Mouse (Mus musculus): ENCODE measurements around the gene Dda1. TPM values are rescaled to one million over a fixed set of nuclear protein-coding genes. Genes with fewer than 3 reads are reported as not detected.

Gene Dda1
- total and polyA plus RNA-seq, 2 experiments from 2014 or later: 195 to 241 TPM

DNA sequence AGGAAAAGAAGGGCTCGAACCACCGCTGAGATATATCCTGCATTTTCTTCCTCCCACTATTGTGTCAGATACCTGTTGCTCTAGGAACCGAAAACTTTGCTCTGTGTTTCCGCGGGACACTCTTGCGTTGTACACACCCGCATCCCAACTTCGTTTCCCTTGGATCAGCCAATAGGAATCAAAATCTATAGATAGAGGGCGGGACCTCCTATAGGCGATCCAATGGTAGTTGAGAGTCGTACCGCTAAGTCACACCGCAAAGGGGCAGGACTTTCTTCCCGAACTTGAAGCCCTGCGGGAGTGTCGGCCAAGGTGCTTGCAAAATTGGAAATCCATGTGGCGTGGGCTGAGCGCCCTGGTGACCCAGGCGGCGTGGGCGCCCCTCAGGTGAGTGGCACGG is 19.5 kb downstream of the Dda1 start:
- Histone ChIP-seq H3K4me2 (ENCODE audit: low read depth, low read length) (peak overlapping the region; percentile 92), H3K4me1 (ENCODE audit: insufficient read depth, low read length) (peaks cover 12% of the 10 kb centered on the region), H3K36me3 (ENCODE audit: insufficient read depth, low read length) (peaks cover 13% of the 10 kb centered on the region; the same call in 1 of the 2 replicates), H3K27ac (peak overlapping the region; percentile 69; the same call in 1 of the 2 replicates), H3K9ac (replicated peaks; ENCODE audit: low read length) (peak overlapping the region; percentile 69), H3K9me3 (ENCODE audit: low read length) (no peaks in the 10 kb centered on the region), H3K4me3 (ENCODE audit: low read length) (peak overlapping the region; percentile 67), H3K27me3 (ENCODE audit: insufficient read depth, low read length) (no peaks in the 10 kb centered on the region)
- peak; percentile 88 for ATAC-seq
- 0% methylated on average over 22 of the region's 22 CpGs for WGBS
- peak; percentile 96 for DNase-seq (ENCODE audit: low spot score)
- TF ChIP-seq CTCF (IDR thresholded peaks at IDR 0.05; ENCODE audit: low read depth): peak; percentile 38

GRCm38 (mm10) chr8:71495039-71495438 is 26.0 kb downstream of the Dda1 start:
- DNase-seq (ENCODE audit: low spot score): peak; percentile 92
- Histone ChIP-seq H3K4me3 (ENCODE audit: low read length) (no peak overlapping the region; the same call in 1 of the 2 replicates), H3K4me1 (ENCODE audit: insufficient read depth, low read length) (no peaks in the 10 kb centered on the region), H3K36me3 (ENCODE audit: insufficient read depth, low read length) (peaks cover 19% of the 10 kb centered on the region; the same call in 1 of the 2 replicates), H3K9ac (replicated peaks; ENCODE audit: low read length) (no peak overlapping the region), H3K4me2 (ENCODE audit: low read depth, low read length) (peak overlapping the region; percentile 22; the same call in 1 of the 2 replicates), H3K27me3 (ENCODE audit: insufficient read depth, low read length) (no peaks in the 10 kb centered on the region), H3K27ac (no peak overlapping the region), H3K9me3 (ENCODE audit: low read length) (no peaks in the 10 kb centered on the region)
- 16% methylated on average over 16 of the region's 16 CpGs for WGBS
- ATAC-seq: peak; percentile 81
- TF ChIP-seq CTCF (IDR thresholded peaks at IDR 0.05; ENCODE audit: low read depth): peak; percentile 83

DNA sequence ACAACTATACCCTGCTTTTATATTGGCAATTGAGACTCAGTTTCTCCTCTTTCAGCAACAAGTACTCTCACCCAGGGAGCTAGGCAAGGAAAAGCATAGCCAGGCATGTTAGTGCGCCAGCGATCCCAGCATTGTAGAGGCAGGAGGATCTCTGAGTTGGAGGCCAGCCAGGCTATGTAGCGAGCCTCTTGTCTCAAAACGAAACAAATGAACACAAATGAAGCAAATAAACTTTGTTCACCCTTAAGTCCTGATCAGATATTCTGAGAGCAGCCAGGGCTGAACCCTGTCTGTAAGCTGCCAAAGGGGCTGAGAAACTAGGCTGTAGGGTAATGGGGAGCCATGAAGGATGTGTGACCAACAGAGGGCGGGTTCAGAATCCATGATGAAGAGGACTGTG is 26.8 kb downstream of the Dda1 start:
- no peaks in the 10 kb centered on the region for H3K27me3 ChIP-seq (ENCODE audit: insufficient read depth, low read length)
- ATAC-seq (no peak), DNase-seq (ENCODE audit: low spot score) (no peak)
- H3K9ac ChIP-seq (replicated peaks; ENCODE audit: low read length): no peak overlapping the region
- peak overlapping the region; percentile 38 for H3K27ac ChIP-seq
- no peak for TF ChIP-seq CTCF (IDR thresholded peaks at IDR 0.05; ENCODE audit: low read depth)
- peaks cover 19% of the 10 kb centered on the region; the same call in 1 of the 2 replicates for H3K36me3 ChIP-seq (ENCODE audit: insufficient read depth, low read length)
- 86% methylated on average over 5 of the region's 5 CpGs for WGBS
- H3K9me3 ChIP-seq (ENCODE audit: low read length): no peaks in the 10 kb centered on the region
- H3K4me2 ChIP-seq (ENCODE audit: low read depth, low read length): no peak overlapping the region
- no peaks in the 10 kb centered on the region for H3K4me1 ChIP-seq (ENCODE audit: insufficient read depth, low read length)
- no peak overlapping the region for H3K4me3 ChIP-seq (ENCODE audit: low read length)

DNA sequence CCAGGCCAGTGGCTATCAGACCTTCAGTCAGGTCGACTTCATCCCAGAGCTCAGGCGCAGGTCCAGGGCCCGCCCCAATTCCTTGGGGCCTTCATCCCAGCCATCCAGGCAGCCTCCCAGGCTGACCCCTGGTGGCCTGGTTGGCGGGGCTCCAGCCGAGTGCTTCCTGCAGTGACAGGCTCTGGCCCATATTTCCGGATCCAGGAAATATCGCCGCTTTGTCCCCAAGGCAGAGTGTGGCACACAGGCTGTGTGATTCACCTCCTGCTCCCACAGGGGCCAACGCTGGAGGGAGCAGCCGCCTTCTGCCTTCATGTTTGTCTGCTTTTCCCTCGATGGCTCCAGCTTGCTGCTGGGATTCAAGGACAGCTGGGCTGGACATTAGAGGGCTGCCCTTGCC is 27.5 kb downstream of the Dda1 start:
- H3K27ac ChIP-seq: peak overlapping the region; percentile 4; the same call in 1 of the 2 replicates
- 31% methylated on average over 11 of the region's 11 CpGs for WGBS
- DNase-seq (ENCODE audit: low spot score) (peak; percentile 39), ATAC-seq (no peak)
- H3K9ac ChIP-seq (replicated peaks; ENCODE audit: low read length): no peak overlapping the region
- no peak overlapping the region for H3K4me2 ChIP-seq (ENCODE audit: low read depth, low read length)
- no peak for TF ChIP-seq CTCF (IDR thresholded peaks at IDR 0.05; ENCODE audit: low read depth)
- H3K4me3 ChIP-seq (ENCODE audit: low read length): no peak overlapping the region
- no peaks in the 10 kb centered on the region for H3K4me1 ChIP-seq (ENCODE audit: insufficient read depth, low read length)
- H3K36me3 ChIP-seq (ENCODE audit: insufficient read depth, low read length): peaks cover 19% of the 10 kb centered on the region; the same call in 1 of the 2 replicates
- H3K9me3 ChIP-seq (ENCODE audit: low read length): no peaks in the 10 kb centered on the region
- H3K27me3 ChIP-seq (ENCODE audit: insufficient read depth, low read length): no peaks in the 10 kb centered on the region

DNA sequence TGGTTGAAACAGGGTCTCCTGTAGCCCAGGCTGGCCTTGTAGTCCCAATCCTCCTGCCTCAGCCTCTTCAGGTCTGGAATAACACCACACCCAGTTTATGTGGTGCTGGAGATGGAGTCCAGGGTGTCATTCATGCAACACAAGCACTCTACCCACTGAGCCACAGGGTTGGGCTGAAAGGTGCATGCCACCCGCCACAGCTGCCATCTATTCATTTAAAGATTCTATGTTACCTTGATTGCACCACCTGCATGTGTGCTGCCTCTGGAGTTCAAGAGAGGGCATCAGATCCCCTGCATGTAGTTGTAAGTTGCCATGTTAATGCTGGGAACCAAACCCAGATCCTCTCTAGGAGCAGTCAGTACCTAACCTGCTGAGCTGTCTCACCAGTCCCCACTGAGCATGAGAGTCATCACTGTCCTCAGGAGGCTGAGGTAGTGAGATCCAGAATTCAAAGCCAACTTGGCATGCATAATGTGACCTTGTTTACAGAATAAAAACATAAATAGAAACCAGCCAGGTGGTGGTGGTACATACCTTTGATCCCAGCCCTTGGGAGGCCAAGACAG is 28.2 kb downstream of the Dda1 start:
- DNase-seq (ENCODE audit: low spot score) (no peak), ATAC-seq (no peak)
- TF ChIP-seq CTCF (IDR thresholded peaks at IDR 0.05; ENCODE audit: low read depth): no peak
- Histone ChIP-seq H3K27ac (peak overlapping the region; percentile 4; the same call in 1 of the 2 replicates), H3K36me3 (ENCODE audit: insufficient read depth, low read length) (peaks cover 14% of the 10 kb centered on the region; the same call in 1 of the 2 replicates), H3K4me2 (ENCODE audit: low read depth, low read length) (no peak overlapping the region), H3K4me3 (ENCODE audit: low read length) (no peak overlapping the region), H3K9ac (replicated peaks; ENCODE audit: low read length) (no peak overlapping the region), H3K27me3 (ENCODE audit: insufficient read depth, low read length) (no peaks in the 10 kb centered on the region), H3K4me1 (ENCODE audit: insufficient read depth, low read length) (no peaks in the 10 kb centered on the region), H3K9me3 (ENCODE audit: low read length) (no peaks in the 10 kb centered on the region)
- WGBS: 93% methylated on average over 1 of the region's 1 CpGs

DNA sequence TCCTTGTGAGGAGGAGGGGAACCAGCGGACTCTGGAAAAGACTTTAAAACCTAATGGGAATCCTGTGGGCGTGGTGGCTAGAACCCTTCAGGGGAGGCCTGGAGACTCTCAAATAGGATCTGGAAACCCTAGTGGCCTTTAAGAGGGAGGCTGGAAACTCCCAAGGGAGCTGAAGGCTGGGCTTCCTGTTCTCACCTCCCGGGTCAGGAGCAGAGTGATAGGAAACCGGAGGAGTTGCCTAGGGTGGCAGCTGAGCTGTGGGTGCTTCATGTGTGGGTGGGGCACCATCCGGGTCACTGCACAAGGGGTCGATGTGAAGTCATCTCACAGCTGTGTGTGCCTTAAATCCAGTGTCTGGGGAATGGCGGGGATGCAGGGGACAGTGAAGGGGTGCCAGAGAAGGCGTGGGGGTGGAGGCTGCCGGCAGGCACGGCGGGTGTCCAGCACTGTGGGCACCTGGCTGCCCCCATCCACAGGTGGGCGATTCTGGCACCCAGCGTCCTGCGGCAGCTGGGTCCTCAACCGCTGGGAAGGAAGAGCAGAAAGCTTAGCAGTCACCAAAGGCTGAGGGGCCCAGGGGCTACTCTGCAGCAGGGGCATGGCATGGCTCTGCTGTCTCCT is 29.0 kb downstream of the Dda1 start:
- no peak for TF ChIP-seq CTCF (IDR thresholded peaks at IDR 0.05; ENCODE audit: low read depth)
- Histone ChIP-seq H3K4me1 (ENCODE audit: insufficient read depth, low read length) (no peaks in the 10 kb centered on the region), H3K9ac (replicated peaks; ENCODE audit: low read length) (no peak overlapping the region), H3K27me3 (ENCODE audit: insufficient read depth, low read length) (no peaks in the 10 kb centered on the region), H3K9me3 (ENCODE audit: low read length) (no peaks in the 10 kb centered on the region), H3K4me2 (ENCODE audit: low read depth, low read length) (no peak overlapping the region), H3K27ac (no peak overlapping the region), H3K4me3 (ENCODE audit: low read length) (no peak overlapping the region), H3K36me3 (ENCODE audit: insufficient read depth, low read length) (0 out of 2 replicates have a peak, but pooled peaks cover 6% of the 10 kb centered on the region)
- DNase-seq (ENCODE audit: low spot score) (no peak), ATAC-seq (no peak)
- WGBS: 39% methylated on average over 15 of the region's 15 CpGs

Measured in hindbrain, postnatal 0 days (tissue).